Comparison of ENCODE assay signal across 14 mouse cellular contexts in genomic region chr15:100059626-100060311, GRCm38 (mm10).
"Had no signal": no experiment of that assay in that cellular context is flagged by ENCODE, and none has a peak within 500 bp of the region (broad histone marks: within the 10 kb centered on the region; RNA-seq: fewer than 3 reads in every experiment).

No protein-coding gene starts in this region.

- H3K4me3 ChIP-seq: layer of hippocampus, adult 2 months; liver, embryonic 15.5 days had no signal

- H3K9ac ChIP-seq: liver, embryonic 15.5 days had no signal

- ATAC-seq: lung, postnatal 0 days; midbrain, embryonic 16.5 days had no signal

- H3K27me3 ChIP-seq: liver, embryonic 15.5 days had no signal

- DNase-seq: kidney, adult 8-10 months; kidney, postnatal 10 days; kidney, postnatal 4 days; left cerebral cortex, postnatal 4 days; lung, adult 2 months; lung, postnatal 4 days; right cerebral cortex, postnatal 14 days; thymus, postnatal 36 days had no signal

- H3K36me3 ChIP-seq: liver, embryonic 15.5 days had no signal

- H3K27ac ChIP-seq: layer of hippocampus, adult 2 months; liver, embryonic 15.5 days had no signal

- H3K9me3 ChIP-seq: liver, embryonic 15.5 days had no signal

- H3K4me2 ChIP-seq: liver, embryonic 11.5 days; liver, embryonic 15.5 days; midbrain, embryonic 11.5 days had no signal
